Mouse (Mus musculus): ENCODE measurements around the gene Brpf3.
"Not testable (repeated sequence)": the region's sequence is repeated elsewhere in the genome, so short reads cannot be mapped to it uniquely, and the experiment has no call there.

The Brpf3 gene

DNA sequence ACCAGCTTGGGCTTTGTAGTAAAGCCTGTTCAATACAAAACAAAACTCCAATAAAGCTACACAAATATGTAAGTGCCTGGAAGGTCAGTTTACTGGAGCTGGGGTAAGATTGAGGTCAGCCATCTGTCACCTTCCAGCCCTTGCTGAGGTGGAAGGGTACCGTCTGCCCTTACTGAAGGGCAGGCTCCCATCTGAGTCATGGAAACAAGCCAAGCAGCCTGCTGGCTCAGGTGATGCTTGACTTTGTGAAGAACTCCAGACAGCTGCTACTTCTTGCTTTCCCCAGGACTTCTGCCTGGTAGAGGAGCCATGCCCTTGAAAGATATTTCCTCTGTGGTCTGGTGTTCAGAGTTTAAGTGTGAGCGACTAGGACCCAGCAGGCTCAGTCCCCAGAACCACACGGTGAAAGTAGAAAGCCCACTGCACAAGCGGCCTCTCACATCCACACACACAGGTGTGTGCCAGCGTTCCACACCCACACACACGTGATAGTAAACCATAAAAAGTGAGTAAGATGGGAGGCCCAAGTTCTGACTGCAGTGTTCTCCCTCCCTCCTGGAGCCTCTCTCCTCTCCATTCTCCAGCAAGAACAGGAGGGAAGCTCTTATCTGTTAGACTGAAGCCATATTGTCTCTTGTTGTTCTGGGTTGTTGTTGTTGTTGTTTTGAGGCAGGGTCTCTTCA lies 24.6 kb downstream of the Brpf3 start:
- CTCF ChIA-PET = interaction anchor here (0.5 kb wide), 1 partner anchor 19 kb away, joined by 3 read pairs; no protein-coding TSS in a partner anchor

- CTCF ChIA-PET = no interaction called here
These were observed 26.9 kb downstream of the Brpf3 start for GRCm38 (mm10) chr17:28827665-28828231.

GRCm38 (mm10) chr17:28829120-28829519 lies 28.2 kb downstream of the Brpf3 start:
- CTCF ChIA-PET = no interaction called here

GRCm38 (mm10) chr17:28831065-28831464 lies 30.2 kb downstream of the Brpf3 start:
- CTCF ChIA-PET = no interaction called here

DNA sequence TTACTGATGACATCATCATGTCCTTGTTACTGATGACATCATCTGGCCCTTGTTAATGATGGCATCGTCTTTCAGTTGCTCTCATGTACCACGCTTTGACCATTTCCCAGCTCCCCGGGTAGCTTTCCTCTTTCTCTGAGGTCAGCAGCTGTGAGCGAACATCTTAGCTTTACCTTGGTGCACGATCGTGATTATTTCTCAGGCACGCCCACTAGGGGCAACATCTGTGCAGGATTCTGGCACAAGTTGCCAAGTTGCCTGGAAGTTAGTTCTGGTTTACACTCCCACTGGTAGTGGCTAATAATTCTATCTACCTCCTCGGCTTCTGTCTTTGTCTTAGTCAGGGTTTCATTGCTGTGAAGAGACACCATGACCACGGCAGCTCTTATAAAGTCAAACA lies 31.1 kb downstream of the Brpf3 start:
- CTCF ChIA-PET = interaction anchor here (0.6 kb wide), 1 partner anchor 1270 kb away, joined by 12 read pairs; no protein-coding TSS in a partner anchor

GRCm38 (mm10) chr17:28832875-28833274 lies 32.0 kb downstream of the Brpf3 start:
- CTCF ChIA-PET = interaction anchor here (0.6 kb wide), 1 partner anchor 24 kb away, joined by 3 read pairs; no protein-coding TSS in a partner anchor

DNA sequence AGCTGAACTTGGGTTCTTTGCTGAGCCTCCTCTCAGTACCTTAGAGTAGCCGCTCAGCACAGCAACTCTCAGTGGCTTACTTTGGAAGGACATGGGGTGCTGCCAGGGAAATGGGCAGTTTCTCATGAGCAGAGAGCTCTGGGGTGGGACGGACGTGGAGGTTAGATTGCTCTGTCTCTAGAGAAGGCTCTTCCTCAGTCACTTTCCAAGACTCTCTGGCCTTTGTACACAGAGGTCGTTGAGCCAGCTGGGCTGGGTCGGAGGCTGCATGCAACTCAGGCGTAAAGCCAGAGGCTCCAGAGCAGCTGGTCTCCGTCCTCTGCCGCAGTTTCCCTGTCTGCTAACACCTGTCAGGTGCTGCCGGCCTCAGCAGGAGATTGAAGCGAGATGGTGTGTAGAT lies 33.8 kb downstream of the Brpf3 start:
- CTCF ChIA-PET = no interaction called here

- CTCF ChIA-PET = no interaction called here
These were observed 37.0 kb downstream of the Brpf3 start for GRCm38 (mm10) chr17:28837840-28838239.

DNA sequence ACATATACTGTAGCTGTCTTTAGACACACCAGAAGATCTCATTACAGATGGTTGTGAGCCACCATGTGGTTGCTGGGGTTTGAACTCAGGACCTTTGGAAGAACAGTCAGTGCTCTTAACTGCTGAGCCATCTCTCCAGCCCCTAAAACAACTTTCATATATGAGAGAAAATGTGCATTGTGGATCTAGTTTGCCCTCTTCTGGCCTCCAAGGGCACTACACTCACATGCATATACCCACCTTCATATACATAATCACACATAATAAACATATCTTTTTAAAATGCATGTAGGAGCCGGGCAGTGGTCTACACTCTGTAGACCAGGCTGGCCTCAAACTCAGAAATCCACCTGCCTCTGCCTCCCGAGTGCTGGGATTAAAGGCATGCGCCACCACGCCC lies 41.1 kb downstream of the Brpf3 start:
- CTCF ChIA-PET = not testable (repeated sequence)

DNA sequence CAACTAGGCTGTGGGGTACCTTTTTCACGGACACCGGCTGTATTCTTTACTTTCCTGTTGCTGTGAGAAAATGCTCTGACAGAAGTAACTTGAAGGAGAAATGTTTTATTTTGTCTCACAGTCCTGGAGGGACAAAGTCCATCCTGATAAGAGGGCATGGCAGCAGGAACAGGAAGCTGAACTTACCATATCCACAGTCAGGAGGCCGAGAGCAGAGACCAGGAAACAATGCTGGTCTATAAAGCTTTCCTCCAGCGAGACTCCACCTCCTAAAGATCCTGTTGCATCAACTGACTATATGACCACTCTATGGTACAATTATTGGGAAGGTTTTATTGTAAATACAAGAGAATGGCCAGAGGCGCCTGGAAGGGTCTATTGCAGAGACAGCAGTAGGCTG lies 42.8 kb downstream of the Brpf3 start:
- CTCF ChIA-PET = no interaction called here

DNA sequence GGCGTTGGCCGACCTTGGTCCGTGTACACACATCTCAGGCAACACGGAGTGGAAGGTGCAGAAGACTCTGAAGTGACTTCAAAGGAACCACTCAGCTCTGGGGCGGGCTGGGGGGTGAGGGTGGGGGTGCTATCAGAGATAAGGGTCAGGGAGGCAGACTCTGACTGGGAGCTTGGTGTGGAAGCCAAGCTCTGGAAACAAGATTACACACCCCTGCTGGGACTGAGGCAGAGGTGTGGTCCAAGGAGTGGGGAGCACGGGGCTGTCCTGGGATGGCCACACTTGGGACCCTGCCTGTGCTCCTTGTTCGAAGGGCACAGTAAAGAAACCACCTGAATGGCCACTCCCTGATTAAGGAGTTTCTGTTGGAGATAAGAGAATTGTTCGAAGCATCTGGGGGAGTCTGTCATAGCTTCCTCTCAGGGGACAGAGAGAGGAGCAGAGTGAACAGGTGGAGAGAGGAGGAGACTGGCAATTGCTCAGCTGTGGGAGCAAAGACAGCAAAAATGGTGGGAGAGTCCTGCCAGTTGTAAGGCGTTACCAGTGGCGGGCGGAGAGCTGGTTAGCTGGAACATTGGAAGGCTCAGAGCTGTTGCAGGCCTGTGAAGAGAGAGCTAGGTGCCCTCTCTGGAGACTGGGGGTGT lies 46.2 kb downstream of the Brpf3 start:
- CTCF ChIA-PET = no interaction called here

GRCm38 (mm10) chr17:28850511-28850910 lies 49.6 kb downstream of the Brpf3 start:
- CTCF ChIA-PET = no interaction called here

GRCm38 (mm10) chr17:28854377-28854776 lies 53.5 kb downstream of the Brpf3 start:
- CTCF ChIA-PET = no interaction called here

GRCm38 (mm10) chr17:28855166-28855885 lies 54.4 kb downstream of the Brpf3 start:
- CTCF ChIA-PET = no interaction called here

DNA sequence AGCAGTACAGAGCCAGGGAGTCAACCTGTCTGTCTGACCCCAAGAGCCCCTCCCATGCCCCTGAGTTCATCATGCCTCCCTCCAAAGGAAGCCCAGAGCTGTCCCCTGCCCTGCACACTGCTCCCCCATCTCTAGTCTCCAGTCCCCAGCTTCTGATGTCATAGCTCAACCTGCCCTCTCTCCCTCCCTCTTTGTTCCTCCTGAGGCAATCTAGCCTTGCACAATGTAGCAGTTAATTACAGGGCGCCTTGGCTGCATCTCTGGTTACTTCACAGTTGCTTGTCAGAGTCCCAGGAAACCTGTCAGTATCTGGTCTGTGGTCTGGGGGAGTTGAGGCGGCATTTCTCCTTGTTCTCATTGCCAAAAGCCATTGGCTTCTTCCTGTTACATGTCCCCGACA lies 55.1 kb downstream of the Brpf3 start:
- CTCF ChIA-PET = no interaction called here

DNA sequence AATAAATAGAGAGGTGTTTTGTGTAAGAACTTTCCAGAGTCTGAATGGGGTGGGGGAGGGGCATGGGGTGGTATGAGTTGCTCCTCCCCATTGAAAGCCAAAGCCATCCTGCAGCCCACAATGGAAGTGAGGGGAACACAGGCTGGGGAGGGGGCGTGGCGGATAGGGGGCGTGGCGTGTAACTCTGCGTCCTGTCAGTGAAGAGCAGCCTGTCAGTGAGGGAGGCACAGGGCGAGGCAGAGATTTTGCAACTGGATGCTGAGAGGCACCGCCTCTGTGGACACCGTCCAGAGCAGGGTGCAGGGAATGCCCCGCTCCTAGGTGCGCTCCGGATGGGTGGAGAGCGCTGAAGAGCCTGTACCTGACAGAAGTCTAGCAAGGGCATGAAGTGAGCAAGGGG lies 57.3 kb downstream of the Brpf3 start, which contains the start of gene Pnpla1:
Gene Pnpla1 (plus strand): TSS at position 207 of the 400 bp plus-strand sequence.
- CTCF ChIA-PET = no interaction called here

DNA sequence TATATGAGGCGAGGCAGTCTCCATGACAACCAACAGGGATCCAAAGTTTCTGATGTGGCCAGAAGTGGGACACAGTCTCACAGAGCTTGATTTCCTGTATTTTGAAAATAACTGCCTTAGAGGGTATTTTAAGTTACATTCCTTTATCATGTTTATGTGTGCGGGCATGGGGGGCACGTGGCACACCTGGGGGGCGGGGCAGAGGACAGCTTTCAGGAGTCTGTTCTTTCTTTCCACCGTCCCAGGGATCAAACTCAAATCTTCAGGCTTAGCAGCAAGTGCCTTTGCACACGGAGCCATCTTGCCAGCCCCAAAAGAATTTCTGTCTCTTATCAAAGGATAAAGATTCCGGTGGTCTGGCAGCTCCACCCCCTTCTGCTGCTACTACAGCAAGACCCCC lies 63.0 kb downstream of the Brpf3 start:
- CTCF ChIA-PET = no interaction called here

- CTCF ChIA-PET = no interaction called here
These were observed 63.6 kb downstream of the Brpf3 start for GRCm38 (mm10) chr17:28864464-28864863.

- CTCF ChIA-PET = no interaction called here
These were observed 66.0 kb downstream of the Brpf3 start for GRCm38 (mm10) chr17:28866921-28867320.

GRCm38 (mm10) chr17:28867381-28867780 lies 66.5 kb downstream of the Brpf3 start:
- CTCF ChIA-PET = interaction anchor here (0.7 kb wide), 1 partner anchor 211 kb away, joined by 4 read pairs; no protein-coding TSS in a partner anchor

GRCm38 (mm10) chr17:28869412-28870110 lies 68.7 kb downstream of the Brpf3 start:
- CTCF ChIA-PET = no interaction called here

- CTCF ChIA-PET = no interaction called here
These were observed 69.5 kb downstream of the Brpf3 start for GRCm38 (mm10) chr17:28870435-28870834.

All from spleen, embryonic (tissue).